Mouse (Mus musculus): Measurements from ENCODE around the gene Trim27.

DNA sequence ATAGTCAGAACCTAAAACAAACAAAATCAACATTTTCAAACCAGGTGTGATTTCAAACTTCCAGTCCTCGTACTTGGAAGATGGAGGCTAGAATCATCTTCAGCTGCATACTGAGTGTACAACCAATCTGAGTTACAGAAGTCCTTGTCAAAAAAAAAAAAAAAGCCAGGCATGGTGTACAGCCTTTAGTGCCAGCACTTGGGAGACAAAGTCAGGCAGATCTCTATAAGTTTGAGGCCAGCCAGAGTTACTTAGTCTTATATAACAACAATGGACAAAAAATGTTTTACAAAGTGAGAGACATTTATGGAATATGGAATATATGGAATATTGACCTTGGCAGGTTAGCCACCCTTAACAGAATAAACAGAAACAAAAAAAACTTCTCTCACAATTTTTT is 45.1 kb downstream of the Trim27 start:
- no peak for TF ChIP-seq TAL1 (IDR thresholded peaks at IDR 0.05; ENCODE audit: low read length)
- no peak for TF ChIP-seq GATA1 (IDR thresholded peaks at IDR 0.05; ENCODE audit: low read length)

All from erythroblast, embryonic 14.5 days (primary cell).